11 mouse cellular contexts compared by ENCODE assay signal in the genomic region with DNA sequence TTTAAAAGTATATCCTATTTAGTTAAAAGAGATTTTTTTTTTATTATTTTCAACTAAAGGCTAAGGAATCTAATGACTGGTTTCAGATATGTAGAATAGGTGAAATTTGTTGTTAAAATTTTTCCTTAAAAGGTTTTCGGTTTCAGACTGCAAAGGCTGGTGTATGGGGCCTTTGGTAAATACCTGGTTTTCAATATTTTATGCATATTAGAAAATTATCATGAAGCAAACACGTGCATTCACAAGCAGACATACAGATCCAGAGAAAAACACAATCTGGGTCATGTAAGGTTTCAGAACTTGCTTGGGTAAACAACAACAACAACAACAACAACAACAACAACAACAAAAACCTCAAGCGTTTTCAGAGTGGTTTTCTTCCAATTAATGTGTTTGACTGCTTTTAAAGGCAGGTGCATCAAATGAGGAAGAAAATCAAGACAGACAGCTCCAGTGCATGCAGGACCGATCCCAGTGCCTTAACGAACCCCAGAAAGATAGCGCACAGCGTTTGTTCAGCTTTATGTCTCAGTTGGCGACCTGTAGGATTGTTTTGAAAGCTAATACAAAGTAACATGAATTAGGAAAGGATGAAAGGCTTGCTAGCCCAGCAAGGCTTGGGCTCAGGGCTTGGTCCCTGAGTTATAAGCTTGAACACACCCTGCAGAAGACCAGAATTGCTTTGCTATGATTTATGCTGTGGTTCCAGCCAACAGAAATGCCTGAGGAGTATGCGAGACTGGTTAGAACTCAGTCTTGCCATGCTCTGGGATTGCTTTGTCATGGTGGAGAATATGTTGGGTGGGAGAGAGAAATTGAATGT.
A peak's percentile ranks its signal among the peaks of the same experiment; 100 is the strongest.
DNase-seq lines count a peak whose midpoint lies in the region; ATAC-seq and TF ChIP-seq lines count a peak whose summit lies in the region.
"Had no signal": no experiment of that assay in that cellular context is flagged by ENCODE, and none has a peak within 500 bp of the region (broad histone marks: within the 10 kb centered on the region; RNA-seq: fewer than 3 reads in every experiment).

No protein-coding gene starts in this region.

- H3K27ac ChIP-seq in cortical plate, adult 2 months (ENCODE audit: insufficient read depth, low read length), result no peak overlapping the region
- no peak overlapping the region for H3K27ac ChIP-seq in hindbrain, embryonic 11.5 days (ENCODE audit: low read depth, low read length)
- peak overlapping the region; percentile 65 for H3K27ac ChIP-seq in midbrain, embryonic 15.5 days
- H3K27ac ChIP-seq: gastrocnemius, adult 2 months; heart, embryonic 13.5 days had no signal

- no peak for TF ChIP-seq CTCF in cortical plate, adult 2 months (IDR thresholded peaks at IDR 0.05; ENCODE audit: extremely low read depth, insufficient read depth, low read length)

- H3K9me3 ChIP-seq in hindbrain, embryonic 11.5 days (ENCODE audit: control insufficient read depth, low read length), result no peaks in the 10 kb centered on the region
- H3K9me3 ChIP-seq in midbrain, embryonic 15.5 days, result no peaks in the 10 kb centered on the region
- H3K9me3 ChIP-seq: heart, embryonic 13.5 days had no signal

- DNase-seq in embryo, embryonic 11 days, result peak; percentile 11
- DNase-seq in embryo, embryonic 9.5 days (ENCODE audit: extremely low spot score), result no peak
- DNase-seq in hindbrain, embryonic 11.5 days (ENCODE audit: low spot score), result peak; percentile 10
- no peak for DNase-seq in gastrocnemius, postnatal 10 days
- no peak for DNase-seq in left cerebral cortex, postnatal 25 days (ENCODE audit: low spot score in 2 of 2)
- DNase-seq in kidney, postnatal 14 days, result no peak

- no peak for TF ChIP-seq POLR2A in cortical plate, adult 2 months (IDR thresholded peaks at IDR 0.05; ENCODE audit: extremely low read depth, insufficient read depth, low read length)

- H3K27me3 ChIP-seq in hindbrain, embryonic 11.5 days (ENCODE audit: control insufficient read depth, insufficient read depth, low read length), result no peaks in the 10 kb centered on the region
- H3K27me3 ChIP-seq in midbrain, embryonic 15.5 days (replicated peaks), result no peaks in the 10 kb centered on the region
- H3K27me3 ChIP-seq: heart, embryonic 13.5 days had no signal

- intact Hi-C loops in left cerebral cortex, postnatal 25 days (cut with DNase I), result loop anchor here (5.0 to 10.0 kb wide), 5 partner anchors 160 to 1865 kb away; no protein-coding TSS in a partner anchor

- H3K9ac ChIP-seq in hindbrain, embryonic 11.5 days (ENCODE audit: low read depth, low read length), result no peak overlapping the region
- H3K9ac ChIP-seq in midbrain, embryonic 15.5 days, result no peak overlapping the region
- H3K9ac ChIP-seq: heart, embryonic 13.5 days had no signal

- peak; percentile 60; the same call in 1 of the 2 replicates for ATAC-seq in hindbrain, embryonic 11.5 days (ENCODE audit: low FRiP score)
- peak; percentile 63 for ATAC-seq in midbrain, embryonic 15.5 days (replicated peaks)
- ATAC-seq: intestine, embryonic 16.5 days had no signal

- H3K4me1 ChIP-seq in cortical plate, adult 2 months (ENCODE audit: control insufficient read depth, insufficient read depth, low read length), result peaks cover 1% of the 10 kb centered on the region; the same call in 1 of the 2 replicates
- H3K4me1 ChIP-seq in hindbrain, embryonic 11.5 days (replicated peaks; ENCODE audit: control insufficient read depth, insufficient read depth, low read length), result no peaks in the 10 kb centered on the region
- H3K4me1 ChIP-seq in midbrain, embryonic 15.5 days, result peaks cover 13% of the 10 kb centered on the region
- H3K4me1 ChIP-seq: heart, embryonic 13.5 days had no signal

- 68% methylated on average over 9 of the region's 9 CpGs for WGBS in hindbrain, embryonic 11.5 days
- 43% methylated on average over 9 of the region's 9 CpGs for WGBS in midbrain, embryonic 15.5 days

- H3K4me2 ChIP-seq in hindbrain, embryonic 11.5 days (replicated peaks; ENCODE audit: low read depth, low read length), result no peak overlapping the region
- peak overlapping the region; percentile 26 for H3K4me2 ChIP-seq in midbrain, embryonic 15.5 days
- H3K4me2 ChIP-seq: heart, embryonic 13.5 days had no signal

- 0 out of 2 replicates have a peak overlapping the region, but pooled peaks have one; percentile 5 for H3K4me3 ChIP-seq in cortical plate, adult 2 months (ENCODE audit: insufficient read depth, low read length)
- no peak overlapping the region for H3K4me3 ChIP-seq in hindbrain, embryonic 11.5 days (ENCODE audit: low read depth, low read length)
- H3K4me3 ChIP-seq in midbrain, embryonic 15.5 days, result no peak overlapping the region
- H3K4me3 ChIP-seq: gastrocnemius, adult 2 months; heart, embryonic 13.5 days had no signal

- H3K36me3 ChIP-seq in hindbrain, embryonic 11.5 days (ENCODE audit: control insufficient read depth, insufficient read depth, low read length), result no peaks in the 10 kb centered on the region
- H3K36me3 ChIP-seq in midbrain, embryonic 15.5 days (replicated peaks), result no peaks in the 10 kb centered on the region
- H3K36me3 ChIP-seq: heart, embryonic 13.5 days had no signal

Comparison
In these comparisons a context has a peak if more than half of its experiments do, and no peak if none do; other contexts are left out.
1. DNase-seq: peak in embryo, embryonic 11 days (single experiment) and hindbrain, embryonic 11.5 days (single experiment); none in embryo, embryonic 9.5 days (single experiment), gastrocnemius, postnatal 10 days (single experiment), left cerebral cortex, postnatal 25 days (0 of 2) and kidney, postnatal 14 days (single experiment).